Mouse (Mus musculus): Measurements from ENCODE around the gene Ccdc151. TPM values are rescaled to one million over a fixed set of nuclear protein-coding genes. Genes with fewer than 3 reads are reported as not detected.
A peak's percentile ranks its signal among the peaks of the same experiment; 100 is the strongest.

Ccdc151 gene
- polyA plus RNA-seq, 1 experiment from 2014 or later, result 1.2 TPM

DNA sequence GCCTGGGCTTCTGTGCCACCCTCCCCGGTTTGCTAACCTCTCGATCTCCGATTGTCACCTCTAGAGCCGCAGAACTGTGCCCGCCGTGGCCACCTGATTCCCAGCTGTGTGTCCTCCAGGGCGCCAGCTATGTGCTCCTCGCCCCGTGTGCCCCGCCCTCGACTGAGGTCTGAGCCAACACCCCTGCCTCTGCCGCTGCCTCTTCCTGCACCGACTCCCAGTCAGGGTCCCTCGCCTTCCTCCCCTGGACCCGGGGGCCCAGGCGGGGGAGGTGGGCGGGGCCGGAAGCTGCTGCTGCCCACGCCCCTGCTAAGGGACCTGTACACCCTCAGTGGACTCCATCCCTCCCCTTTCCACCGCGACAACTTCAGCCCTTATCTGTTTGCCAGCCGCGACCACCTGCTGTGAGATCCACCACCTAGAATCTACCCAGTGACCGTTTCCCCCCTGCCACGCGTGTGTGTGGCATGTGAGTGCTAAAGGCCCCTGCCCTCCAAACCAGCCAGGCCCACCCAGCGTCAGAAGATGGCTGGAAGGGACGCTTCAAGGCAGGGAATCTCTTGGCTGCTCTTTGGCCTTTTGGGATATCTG lies 54.8 kb downstream of the Ccdc151 start:
- no peak overlapping the region for H3K9ac ChIP-seq (ENCODE audit: low read depth, low read length)
- WGBS, result 13% methylated on average over 20 of the region's 28 CpGs
- DNase-seq (ENCODE audit: low spot score), result no peak
- no peaks in the 10 kb centered on the region for H3K36me3 ChIP-seq (ENCODE audit: insufficient read depth, low read length)
- H3K9me3 ChIP-seq (replicated peaks; ENCODE audit: low read length), result no peaks in the 10 kb centered on the region
- peaks cover 4% of the 10 kb centered on the region; the same call in 1 of the 2 replicates for H3K4me1 ChIP-seq (replicated peaks; ENCODE audit: insufficient read depth, low read length)
- no peak overlapping the region for H3K4me3 ChIP-seq (replicated peaks; ENCODE audit: low read depth, low read length)
- no peak for ATAC-seq (replicated peaks; ENCODE audit: low FRiP score, low read depth)
- TF ChIP-seq CTCF (IDR thresholded peaks at IDR 0.05; ENCODE audit: low read depth), result no peak
- no peaks in the 10 kb centered on the region for H3K27me3 ChIP-seq (ENCODE audit: insufficient read depth, low read length)
- H3K4me2 ChIP-seq (ENCODE audit: low read length), result no peak overlapping the region
- H3K27ac ChIP-seq, result no peak overlapping the region

DNA sequence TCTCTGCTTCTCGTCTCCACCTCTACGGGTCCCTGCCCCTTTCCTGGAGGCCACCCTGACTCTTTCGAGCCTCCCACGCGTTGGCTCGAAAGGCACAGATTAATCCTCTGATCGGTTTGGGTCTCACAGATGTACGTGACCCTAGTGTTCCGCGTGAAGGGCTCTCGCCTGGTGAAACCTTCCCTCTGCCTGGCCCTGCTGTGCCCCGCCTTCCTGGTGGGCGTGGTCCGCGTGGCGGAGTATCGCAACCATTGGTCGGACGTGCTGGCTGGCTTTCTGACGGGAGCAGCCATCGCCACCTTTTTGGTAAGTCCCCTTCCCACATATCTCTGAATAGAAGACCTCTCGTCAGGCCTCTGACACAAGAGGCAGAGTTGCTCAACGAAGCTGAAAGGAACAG lies 58.2 kb downstream of the Ccdc151 start:
- no peak for ATAC-seq (replicated peaks; ENCODE audit: low FRiP score, low read depth)
- no peak overlapping the region for H3K9ac ChIP-seq (ENCODE audit: low read depth, low read length)
- H3K27me3 ChIP-seq (ENCODE audit: insufficient read depth, low read length), result no peaks in the 10 kb centered on the region
- no peaks in the 10 kb centered on the region for H3K9me3 ChIP-seq (replicated peaks; ENCODE audit: low read length)
- no peak for TF ChIP-seq CTCF (IDR thresholded peaks at IDR 0.05; ENCODE audit: low read depth)
- DNase-seq (ENCODE audit: low spot score), result no peak
- 0 out of 2 replicates have a peak overlapping the region, but pooled peaks have one; percentile 21 for H3K4me2 ChIP-seq (ENCODE audit: low read length)
- peaks cover 4% of the 10 kb centered on the region; the same call in 1 of the 2 replicates for H3K4me1 ChIP-seq (replicated peaks; ENCODE audit: insufficient read depth, low read length)
- H3K4me3 ChIP-seq (replicated peaks; ENCODE audit: low read depth, low read length), result no peak overlapping the region
- H3K36me3 ChIP-seq (ENCODE audit: insufficient read depth, low read length), result no peaks in the 10 kb centered on the region
- no peak overlapping the region for H3K27ac ChIP-seq
- 16% methylated on average over 23 of the region's 23 CpGs for WGBS

DNA sequence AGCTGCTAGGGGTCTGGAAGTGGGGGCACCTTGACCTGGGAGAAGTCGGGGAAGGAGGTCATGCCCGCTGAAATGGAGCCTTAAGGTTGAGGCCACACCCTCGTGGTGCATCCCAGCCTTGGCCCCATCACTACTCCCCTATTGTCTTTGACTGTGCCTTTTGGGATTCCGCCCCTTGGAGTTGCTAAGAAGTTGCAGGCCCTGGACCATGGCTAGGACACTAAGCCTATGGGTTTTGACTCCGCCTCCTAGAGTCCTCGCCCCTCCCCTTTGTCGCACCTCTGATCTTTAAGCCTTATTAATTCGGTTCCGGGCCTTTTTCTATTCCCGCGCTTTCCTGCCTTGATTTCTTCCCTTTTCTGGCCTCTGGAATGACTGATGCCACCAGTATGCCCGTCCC lies 58.8 kb downstream of the Ccdc151 start:
- ATAC-seq (replicated peaks; ENCODE audit: low FRiP score, low read depth), result no peak
- H3K4me1 ChIP-seq (replicated peaks; ENCODE audit: insufficient read depth, low read length), result peaks cover 4% of the 10 kb centered on the region; the same call in 1 of the 2 replicates
- WGBS, result 49% methylated on average over 12 of the region's 12 CpGs
- no peak overlapping the region for H3K4me2 ChIP-seq (ENCODE audit: low read length)
- H3K9ac ChIP-seq (ENCODE audit: low read depth, low read length), result no peak overlapping the region
- no peaks in the 10 kb centered on the region for H3K27me3 ChIP-seq (ENCODE audit: insufficient read depth, low read length)
- H3K9me3 ChIP-seq (replicated peaks; ENCODE audit: low read length), result no peaks in the 10 kb centered on the region
- no peak for TF ChIP-seq CTCF (IDR thresholded peaks at IDR 0.05; ENCODE audit: low read depth)
- no peak overlapping the region for H3K4me3 ChIP-seq (replicated peaks; ENCODE audit: low read depth, low read length)
- no peak for DNase-seq (ENCODE audit: low spot score)
- no peaks in the 10 kb centered on the region for H3K36me3 ChIP-seq (ENCODE audit: insufficient read depth, low read length)
- H3K27ac ChIP-seq, result no peak overlapping the region

GRCm38 (mm10) chr9:21943046-21943445 lies 59.4 kb downstream of the Ccdc151 start:
- no peak for TF ChIP-seq CTCF (IDR thresholded peaks at IDR 0.05; ENCODE audit: low read depth)
- no peaks in the 10 kb centered on the region for H3K27me3 ChIP-seq (ENCODE audit: insufficient read depth, low read length)
- no peak overlapping the region for H3K4me3 ChIP-seq (replicated peaks; ENCODE audit: low read depth, low read length)
- H3K4me2 ChIP-seq (ENCODE audit: low read length), result no peak overlapping the region
- H3K9ac ChIP-seq (ENCODE audit: low read depth, low read length), result no peak overlapping the region
- no peak overlapping the region for H3K27ac ChIP-seq
- ATAC-seq (replicated peaks; ENCODE audit: low FRiP score, low read depth) (no peak), DNase-seq (ENCODE audit: low spot score) (no peak)
- WGBS, result 79% methylated on average over 12 of the region's 12 CpGs
- peaks cover 4% of the 10 kb centered on the region; the same call in 1 of the 2 replicates for H3K4me1 ChIP-seq (replicated peaks; ENCODE audit: insufficient read depth, low read length)
- H3K9me3 ChIP-seq (replicated peaks; ENCODE audit: low read length), result no peaks in the 10 kb centered on the region
- H3K36me3 ChIP-seq (ENCODE audit: insufficient read depth, low read length), result no peaks in the 10 kb centered on the region

Other genes starting within 250 kb of the Ccdc151 start
- 55.1 and 61.1 TPM in 2 replicates for gene Spc24, start 242.3 kb downstream of the Ccdc151 start, polyA plus RNA-seq (2015; fragmentation: Nextera tagmentation; extraction: Ambion mirVana)
- 10.1 and 10.3 TPM in 2 replicates for gene Kank2, start 203.9 kb downstream of the Ccdc151 start, polyA plus RNA-seq (2015; fragmentation: Nextera tagmentation; extraction: Ambion mirVana)
- 5.6 and 6.1 TPM in 2 replicates for gene Angptl8, start 167.1 kb downstream of the Ccdc151 start, polyA plus RNA-seq (2015; fragmentation: Nextera tagmentation; extraction: Ambion mirVana)
- 28.3 and 28.7 TPM in 2 replicates for gene Dock6, start 150.0 kb downstream of the Ccdc151 start, polyA plus RNA-seq (2015; fragmentation: Nextera tagmentation; extraction: Ambion mirVana)
- gene Rab3d, start 84.4 kb downstream of the Ccdc151 start, polyA plus RNA-seq (2015; fragmentation: Nextera tagmentation; extraction: Ambion mirVana), result 12.0 and 13.3 TPM in 2 replicates
- gene Ccdc159, start 75.2 kb downstream of the Ccdc151 start, polyA plus RNA-seq (2015; fragmentation: Nextera tagmentation; extraction: Ambion mirVana), result 1.8 and 2.0 TPM in 2 replicates
- gene Tmem205, start 75.1 kb downstream of the Ccdc151 start, polyA plus RNA-seq (2015; fragmentation: Nextera tagmentation; extraction: Ambion mirVana), result 82.9 and 83.7 TPM in 2 replicates
- gene Plppr2, start 65.6 kb downstream of the Ccdc151 start, polyA plus RNA-seq (2015; fragmentation: Nextera tagmentation; extraction: Ambion mirVana), result 4.3 and 4.8 TPM in 2 replicates
- gene Swsap1, start 46.9 kb downstream of the Ccdc151 start, polyA plus RNA-seq (2015; fragmentation: Nextera tagmentation; extraction: Ambion mirVana), result 7.5 and 8.1 TPM in 2 replicates
- gene Epor, start 39.1 kb downstream of the Ccdc151 start, polyA plus RNA-seq (2015; fragmentation: Nextera tagmentation; extraction: Ambion mirVana), result 16.1 and 17.2 TPM in 2 replicates
- gene Rgl3, start 13.2 kb downstream of the Ccdc151 start, polyA plus RNA-seq (2015; fragmentation: Nextera tagmentation; extraction: Ambion mirVana), result 26.8 and 29.2 TPM in 2 replicates
- gene Prkcsh, start 172 bp upstream of the Ccdc151 start, polyA plus RNA-seq (2015; fragmentation: Nextera tagmentation; extraction: Ambion mirVana), result 79.6 and 92.8 TPM in 2 replicates
- 0.05 and 0.12 TPM in 2 replicates for gene Elavl3, start 49.4 kb upstream of the Ccdc151 start, polyA plus RNA-seq (2015; fragmentation: Nextera tagmentation; extraction: Ambion mirVana)
- not detected in 2 replicates for gene Gm49318, start 68.6 kb upstream of the Ccdc151 start, polyA plus RNA-seq (2015; fragmentation: Nextera tagmentation; extraction: Ambion mirVana)
- 8.3 and 8.9 TPM in 2 replicates for gene Zfp653, start 68.7 kb upstream of the Ccdc151 start, polyA plus RNA-seq (2015; fragmentation: Nextera tagmentation; extraction: Ambion mirVana)
- 56.2 and 61.3 TPM in 2 replicates for gene Ecsit, start 82.8 kb upstream of the Ccdc151 start, polyA plus RNA-seq (2015; fragmentation: Nextera tagmentation; extraction: Ambion mirVana)
- gene Cnn1, start 96.6 kb upstream of the Ccdc151 start, polyA plus RNA-seq (2015; fragmentation: Nextera tagmentation; extraction: Ambion mirVana), result 27.9 and 30.8 TPM in 2 replicates
- gene Elof1, start 114.5 kb upstream of the Ccdc151 start, polyA plus RNA-seq (2015; fragmentation: Nextera tagmentation; extraction: Ambion mirVana), result 160 and 172 TPM in 2 replicates
- 6.2 and 6.3 TPM in 2 replicates for gene Acp5, start 133.1 kb upstream of the Ccdc151 start, polyA plus RNA-seq (2015; fragmentation: Nextera tagmentation; extraction: Ambion mirVana)
- 102 and 111 TPM in 2 replicates for gene Pigyl, start 154.2 kb upstream of the Ccdc151 start, polyA plus RNA-seq (2015; fragmentation: Nextera tagmentation; extraction: Ambion mirVana)
- 0.11 and 0.18 TPM in 2 replicates for gene Zfp872, start 185.5 kb upstream of the Ccdc151 start, polyA plus RNA-seq (2015; fragmentation: Nextera tagmentation; extraction: Ambion mirVana)
- 12.6 and 14.5 TPM in 2 replicates for gene Zfp809, start 223.1 kb upstream of the Ccdc151 start, polyA plus RNA-seq (2015; fragmentation: Nextera tagmentation; extraction: Ambion mirVana)

Data from kidney, postnatal 0 days (tissue).